Mouse (Mus musculus) midbrain, postnatal 0 days (tissue): ENCODE measurements around the gene Sdc4. TPM values are rescaled to one million over a fixed set of nuclear protein-coding genes. Genes with fewer than 3 reads are reported as not detected.

Source experiments
- ATAC-seq: fragments of 200-750 bp; cut with Nextera tagmentation; 2 replicates; pipeline ENCODE4 v1.8.0; 2017; ENCODE audit warnings: moderate number of reproducible peaks, mild to moderate bottlenecking, moderate TSS enrichment, moderate library complexity; ENCODE audit not compliant: low FRiP score
- DNase-seq: peaks from one replicate; pipeline ENCODE4 v3.0.0-alpha.2; 2015; ENCODE audit warnings: low spot score
- H3K27ac ChIP-seq: fragments of 300-500 bp; sonication (generic); 2 replicates; pipeline ENCODE4 v1.5.1; 2014; ENCODE audit warnings: low read depth, mild to moderate bottlenecking, low read length, mixed read lengths
- H3K27me3 ChIP-seq: fragments of 300-500 bp; sonication (generic); 2 replicates; pipeline ENCODE4 v1.6.1; 2014; ENCODE audit warnings: low read length, control low read depth, mixed read lengths; ENCODE audit not compliant: insufficient read depth
- H3K36me3 ChIP-seq: fragments of 300-500 bp; sonication (generic); 2 replicates; pipeline ENCODE4 v1.6.1; 2014; ENCODE audit warnings: low read length, control low read depth, mixed read lengths; ENCODE audit not compliant: insufficient read depth
- H3K4me1 ChIP-seq: fragments of 300-500 bp; sonication (generic); 2 replicates; pipeline ENCODE4 v1.6.1; 2014; ENCODE audit warnings: mild to moderate bottlenecking, control low read depth, antibody characterized with exemption, low read length, mixed read lengths; ENCODE audit not compliant: insufficient read depth
- H3K4me2 ChIP-seq: fragments of 300-500 bp; sonication (generic); 2 replicates; pipeline ENCODE4 v1.6.1; 2014; ENCODE audit warnings: low read depth, mild to moderate bottlenecking, low read length, mixed read lengths; ENCODE audit not compliant: poor library complexity, severe bottlenecking
- H3K4me3 ChIP-seq: fragments of 300-500 bp; sonication (generic); 2 replicates; pipeline ENCODE4 v1.5.1; 2014; ENCODE audit warnings: low read depth, mild to moderate bottlenecking, low read length, moderate library complexity
- H3K9ac ChIP-seq: fragments of 300-500 bp; sonication (generic); replicated peaks from 2 replicates; pipeline ENCODE4 v1.6.1; 2014; ENCODE audit warnings: mild to moderate bottlenecking, low read length, moderate library complexity, mixed read lengths; ENCODE audit not compliant: poor library complexity, severe bottlenecking
- H3K9me3 ChIP-seq: fragments of 300-500 bp; sonication (generic); 2 replicates; pipeline ENCODE4 v1.6.1; 2016; ENCODE audit warnings: low read length, control low read depth
- CTCF ChIP-seq: IDR thresholded peaks from 2 replicates; pipeline ENCODE4 v1.5.1; 2016; ENCODE audit warnings: antibody characterized with exemption, mild to moderate bottlenecking
- WGBS: fragments of 180-500 bp; shearing (Covaris S2); extraction: QIAGEN DNeasy Blood & Tissue Kit; methylation state at CpG from one replicate; pipeline ENCODE4 v1.1.7; 2014; 5-methylcytosine and 5-hydroxymethylcytosine counted together
- polyA plus RNA-seq: library from polyadenylated mRNA; unstranded; fragments of >200 nt; fragmentation: Nextera tagmentation; extraction: Ambion mirVana; gene quantifications from 2 replicates; pipeline ENCODE4 v1.2.1, GENCODE M21; 2015
- total RNA-seq: library from RNA; depleted of rRNA; stranded (reverse); fragments of >200 nt; gene quantifications from 2 replicates; pipeline ENCODE4 v1.2.3, GENCODE M21; 2014

The Sdc4 gene
- total and polyA plus RNA-seq, 2 experiments from 2014 or later = 19.3 to 20.3 TPM

GRCm38 (mm10) chr2:164426952-164427351 is 16.7 kb downstream of the Sdc4 start:
- no peak overlapping the region for H3K4me2 ChIP-seq
- TF ChIP-seq CTCF = no peak
- WGBS = 81% methylated on average over 5 of the region's 5 CpGs

GRCm38 (mm10) chr2:164426121-164426520 is 17.6 kb downstream of the Sdc4 start:
- Histone ChIP-seq H3K9ac (no peak overlapping the region), H3K4me3 (no peak overlapping the region), H3K36me3 (no peaks in the 10 kb centered on the region), H3K27ac (no peak overlapping the region), H3K9me3 (no peaks in the 10 kb centered on the region), H3K4me2 (no peak overlapping the region), H3K27me3 (no peaks in the 10 kb centered on the region), H3K4me1 (no peaks in the 10 kb centered on the region)
- no peak for TF ChIP-seq CTCF
- WGBS = 36% methylated on average over 12 of the region's 12 CpGs
- no peak for ATAC-seq
- no peak for DNase-seq

More at GRCm38 (mm10) chr2:164426952-164427351, 16.7 kb downstream of the Sdc4 start:
- no peak overlapping the region for H3K4me3 ChIP-seq
- H3K4me1 ChIP-seq = no peaks in the 10 kb centered on the region
- no peaks in the 10 kb centered on the region for H3K9me3 ChIP-seq
- no peak for ATAC-seq
- no peaks in the 10 kb centered on the region for H3K27me3 ChIP-seq
- DNase-seq = no peak
- H3K9ac ChIP-seq = no peak overlapping the region
- no peak overlapping the region for H3K27ac ChIP-seq
- H3K36me3 ChIP-seq = no peaks in the 10 kb centered on the region

- Histone ChIP-seq H3K4me1 (no peaks in the 10 kb centered on the region), H3K9me3 (no peaks in the 10 kb centered on the region), H3K4me2 (no peak overlapping the region), H3K27ac (no peak overlapping the region), H3K36me3 (no peaks in the 10 kb centered on the region), H3K4me3 (no peak overlapping the region), H3K9ac (no peak overlapping the region), H3K27me3 (no peaks in the 10 kb centered on the region)
- 92% methylated on average over 5 of the region's 5 CpGs for WGBS
- DNase-seq (no peak), ATAC-seq (no peak)
- TF ChIP-seq CTCF = no peak
These were observed 18.3 kb downstream of the Sdc4 start for GRCm38 (mm10) chr2:164425401-164425800.

- 87% methylated on average over 8 of the region's 8 CpGs for WGBS
- DNase-seq = no peak
These were observed 19.3 kb downstream of the Sdc4 start for GRCm38 (mm10) chr2:164424406-164424805.

GRCm38 (mm10) chr2:164423464-164423863 is 20.2 kb downstream of the Sdc4 start:
- no peaks in the 10 kb centered on the region for H3K27me3 ChIP-seq
- TF ChIP-seq CTCF = no peak
- no peak for DNase-seq
- H3K36me3 ChIP-seq = no peaks in the 10 kb centered on the region
- H3K9me3 ChIP-seq = no peaks in the 10 kb centered on the region
- ATAC-seq = no peak
- 90% methylated on average over 11 of the region's 11 CpGs for WGBS
- H3K9ac ChIP-seq = no peak overlapping the region
- no peak overlapping the region for H3K27ac ChIP-seq
- H3K4me1 ChIP-seq = no peaks in the 10 kb centered on the region
- H3K4me2 ChIP-seq = no peak overlapping the region
- no peak overlapping the region for H3K4me3 ChIP-seq

More at GRCm38 (mm10) chr2:164424406-164424805, 19.3 kb downstream of the Sdc4 start:
- H3K4me3 ChIP-seq = no peak overlapping the region
- no peak overlapping the region for H3K4me2 ChIP-seq
- ATAC-seq = no peak
- H3K9me3 ChIP-seq = no peaks in the 10 kb centered on the region
- TF ChIP-seq CTCF = no peak
- H3K36me3 ChIP-seq = no peaks in the 10 kb centered on the region
- H3K27ac ChIP-seq = no peak overlapping the region
- H3K27me3 ChIP-seq = no peaks in the 10 kb centered on the region
- H3K9ac ChIP-seq = no peak overlapping the region
- no peaks in the 10 kb centered on the region for H3K4me1 ChIP-seq

- no peaks in the 10 kb centered on the region for H3K27me3 ChIP-seq
- no peak overlapping the region for H3K4me3 ChIP-seq
- H3K4me2 ChIP-seq = no peak overlapping the region
- no peaks in the 10 kb centered on the region for H3K36me3 ChIP-seq
- TF ChIP-seq CTCF = no peak
- no peak overlapping the region for H3K27ac ChIP-seq
- ATAC-seq (no peak), DNase-seq (no peak)
- no peaks in the 10 kb centered on the region for H3K4me1 ChIP-seq
- no peak overlapping the region for H3K9ac ChIP-seq
- H3K9me3 ChIP-seq = no peaks in the 10 kb centered on the region
- 92% methylated on average over 15 of the region's 15 CpGs for WGBS
These were observed 20.9 kb downstream of the Sdc4 start for GRCm38 (mm10) chr2:164422675-164423393.
